Mouse (Mus musculus): ENCODE results near the gene Tmem9b.

- no peak for TF ChIP-seq CTCF (IDR thresholded peaks at IDR 0.05; ENCODE audit: control insufficient read depth, insufficient read depth, insufficient replicate concordance, low read depth, low read length)
- no peak; the same call in 1 of the 2 replicates for TF ChIP-seq POLR2A (IDR thresholded peaks at IDR 0.05; ENCODE audit: control insufficient read depth, low read depth, low read length)
These were observed 48.7 kb downstream of the Tmem9b start for GRCm38 (mm10) chr7:109704016-109704377.
